Mouse (Mus musculus): ENCODE data around the gene Cdc42bpg.

- no peak for TF ChIP-seq EP300 (IDR thresholded peaks at IDR 0.05; ENCODE audit: low read depth in 1 of 2, low read length in 2 of 2)
- no peak for TF ChIP-seq POLR2A (IDR thresholded peaks at IDR 0.05; ENCODE audit: control insufficient read depth in 1 of 2, insufficient read depth in 1 of 2, low read depth in 1 of 2, low read length in 2 of 2, poor library complexity in 1 of 2)
- TF ChIP-seq SIN3A (IDR thresholded peaks at IDR 0.05; ENCODE audit: low read length), result no peak
- TF ChIP-seq POLR2AphosphoS5 (IDR thresholded peaks at IDR 0.05; ENCODE audit: borderline replicate concordance, low read depth, low read length), result no peak
- no peak for TF ChIP-seq ZC3H11A (IDR thresholded peaks at IDR 0.05; ENCODE audit: low read depth, low read length)
- no peak for TF ChIP-seq TBP (IDR thresholded peaks at IDR 0.05; ENCODE audit: low read depth, low read length)
- TF ChIP-seq CTCF (IDR thresholded peaks at IDR 0.05 in 2 of 3, conservative IDR thresholded peaks at IDR 0.05 in 1 of 3; ENCODE audit: control insufficient read depth in 1 of 3, insufficient read depth in 1 of 3, low read depth in 2 of 3, low read length in 3 of 3, poor library complexity in 1 of 3, severe bottlenecking in 1 of 3), result no peak
- no peak for TF ChIP-seq MEF2A (IDR thresholded peaks at IDR 0.05; ENCODE audit: extremely low read depth, insufficient replicate concordance, low read depth, low read length, poor library complexity, severe bottlenecking)
- no peak for TF ChIP-seq ZNF384 (IDR thresholded peaks at IDR 0.05; ENCODE audit: low read depth, low read length)
- TF ChIP-seq MAFK (IDR thresholded peaks at IDR 0.05; ENCODE audit: borderline replicate concordance, low read depth, low read length), result no peak
- TF ChIP-seq USF2 (IDR thresholded peaks at IDR 0.05; ENCODE audit: borderline replicate concordance in 1 of 2, insufficient read depth in 1 of 2, low read depth in 1 of 2, low read length in 2 of 2), result no peak
- no peak for TF ChIP-seq HCFC1 (IDR thresholded peaks at IDR 0.05; ENCODE audit: low read depth, low read length)
Observed at GRCm38 (mm10) chr19:6272053-6272452, 34.2 kb upstream of the Cdc42bpg start.

Measured in MEL (cell line).